Mouse (Mus musculus): Measurements from ENCODE around the gene Dtd1. TPM values are rescaled to one million over a fixed set of nuclear protein-coding genes. Genes with fewer than 3 reads are reported as not detected.

The Dtd1 gene
- total RNA-seq, 2 experiments from 2014 or later = 25.5 to 26.9 TPM

Small RNA genes lying within 50 kb of the gene (microRNA-seq; reads per million reads assigned to microRNA genes)
- not detected for gene Gm24823

Other genes starting within 250 kb of the Dtd1 start
- gene Kat14, start 230.9 kb upstream of the Dtd1 start, total RNA-seq (2021) = 10 to 100 TPM; 40.4 to 40.5 TPM
- gene Pet117, start 230.9 kb upstream of the Dtd1 start, total RNA-seq (2021) = 10 to 100 TPM in 1 of 2 experiments, 1 to 10 TPM in 1; 3.4 to 11.8 TPM
- gene Dzank1, start 72.5 kb upstream of the Dtd1 start, total RNA-seq (2021) = 1 to 10 TPM; 4.1 to 5.7 TPM
- gene Polr3f, start 72.2 kb upstream of the Dtd1 start, total RNA-seq (2021) = 10 to 100 TPM; 30.5 to 31.6 TPM
- gene Rbbp9, start 49.0 kb upstream of the Dtd1 start, total RNA-seq (2021) = 10 to 100 TPM; 36.2 to 37.7 TPM
- gene Sec23b, start 43.7 kb upstream of the Dtd1 start, total RNA-seq (2021) = 10 to 100 TPM; 63.6 to 82.4 TPM
- gene Smim26, start 5.8 kb upstream of the Dtd1 start, total RNA-seq (2021) = 10 to 100 TPM; 37.4 to 38.3 TPM
- not detected for gene Scp2d1, start 223.8 kb downstream of the Dtd1 start, total RNA-seq (2021)